Mouse (Mus musculus) T-helper 1 cell (primary cell): ENCODE data around the gene 6030408B16Rik.

Experiments used
- in situ Hi-C: fragments of 300-600 bp; cut with MboI, MseI; formaldehyde crosslinking; loops from one replicate; pipeline ENCODE4 v1.15.1; 2025; ENCODE audit warnings: high pct_unique_total_duplicates

Gene 6030408B16Rik

DNA sequence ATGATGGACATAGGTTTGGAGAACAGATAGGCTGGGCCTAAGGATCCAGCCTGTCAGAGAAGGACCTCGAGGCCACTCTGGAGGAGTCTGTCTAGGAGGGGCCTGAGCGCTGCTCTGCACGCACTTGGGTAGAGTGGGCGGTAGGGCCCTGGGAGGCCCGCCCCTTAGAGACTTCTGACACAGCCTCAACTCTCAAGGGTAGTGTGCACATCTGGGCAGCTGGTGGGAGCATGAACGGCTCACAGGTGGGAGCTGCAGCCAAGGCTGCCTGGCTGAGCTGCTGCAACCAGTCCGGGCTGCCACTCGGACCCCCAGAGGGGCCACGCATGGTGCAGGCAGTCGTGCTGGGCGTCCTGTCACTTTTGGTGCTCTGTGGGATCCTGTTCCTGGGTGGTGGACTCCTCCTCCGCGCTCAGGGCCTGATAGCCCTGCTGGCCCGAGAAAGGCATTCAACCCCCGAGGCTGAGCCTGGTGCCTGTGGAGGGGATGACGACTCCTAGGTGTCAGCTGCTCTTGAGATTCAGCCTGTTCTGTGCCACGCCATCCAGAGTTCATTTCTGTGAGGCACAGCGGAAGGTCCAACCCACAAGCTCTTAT, at the start of gene 6030408B16Rik:
Gene 6030408B16Rik, plus strand, starts transcription at position 188 of the 597 bp plus-strand sequence.
- in situ Hi-C loops, result no loop called here

DNA sequence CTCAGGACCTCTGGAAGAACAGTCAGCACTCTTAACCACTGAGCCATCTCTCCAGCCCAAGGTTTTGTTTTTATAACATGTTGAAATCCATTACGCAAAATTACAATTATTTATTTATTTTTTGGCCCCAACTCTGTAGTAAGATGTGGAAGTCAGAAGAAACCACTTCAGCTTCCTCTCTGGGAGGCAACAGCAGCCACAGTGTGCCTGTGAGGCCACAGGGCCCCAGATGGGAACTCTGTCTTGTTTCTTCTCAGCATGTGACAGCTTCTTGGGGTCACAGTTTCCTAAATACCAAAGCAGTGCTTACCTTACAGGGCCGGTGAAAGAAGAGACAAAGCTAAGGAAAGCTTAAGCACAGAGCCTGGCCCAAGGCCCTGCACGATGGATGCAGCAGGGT, 49.0 kb upstream of the 6030408B16Rik start:
- in situ Hi-C loops, result loop anchor here (5.0 kb wide), 3 partner anchors 33 to 828 kb away; partner anchors contain the start of gene Eif4b

GRCm38 (mm10) chr15:101246231-101247154, 46.5 kb upstream of the 6030408B16Rik start:
- in situ Hi-C loops, result no loop called here

GRCm38 (mm10) chr15:101247155-101247498, 45.9 kb upstream of the 6030408B16Rik start:
- in situ Hi-C loops, result no loop called here

GRCm38 (mm10) chr15:101248029-101248710, 44.8 kb upstream of the 6030408B16Rik start:
- in situ Hi-C loops, result no loop called here

- in situ Hi-C loops, result loop anchor here (10.0 to 25.0 kb wide), 3 partner anchors 526 to 1094 kb away; partner anchors contain the start of genes Galnt6 and Itgb7
These were observed 42.7 kb upstream of the 6030408B16Rik start for GRCm38 (mm10) chr15:101250220-101250800.

DNA sequence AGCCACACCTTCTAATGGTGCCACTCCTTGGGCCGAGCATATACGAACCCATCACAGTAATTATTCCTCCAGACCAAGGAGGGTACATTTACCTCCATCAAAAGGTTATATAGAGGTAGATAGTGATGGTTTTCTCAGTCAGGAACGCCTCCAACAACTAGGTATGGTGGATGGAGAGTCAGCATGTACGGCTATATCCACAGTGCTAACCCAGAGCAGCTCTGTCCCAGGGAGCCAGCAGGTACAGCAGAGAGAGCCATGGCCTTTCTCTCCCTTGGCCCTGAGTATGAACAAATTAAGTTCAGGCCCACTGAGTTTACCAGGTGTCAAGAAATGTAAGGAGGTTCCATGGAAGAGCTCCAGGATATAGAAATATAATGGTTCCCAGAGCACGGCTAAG, 41.1 kb upstream of the 6030408B16Rik start:
- in situ Hi-C loops, result loop anchor here (10.0 to 25.0 kb wide), 3 partner anchors 527 to 1093 kb away; partner anchors contain the start of genes Galnt6 and Itgb7

DNA sequence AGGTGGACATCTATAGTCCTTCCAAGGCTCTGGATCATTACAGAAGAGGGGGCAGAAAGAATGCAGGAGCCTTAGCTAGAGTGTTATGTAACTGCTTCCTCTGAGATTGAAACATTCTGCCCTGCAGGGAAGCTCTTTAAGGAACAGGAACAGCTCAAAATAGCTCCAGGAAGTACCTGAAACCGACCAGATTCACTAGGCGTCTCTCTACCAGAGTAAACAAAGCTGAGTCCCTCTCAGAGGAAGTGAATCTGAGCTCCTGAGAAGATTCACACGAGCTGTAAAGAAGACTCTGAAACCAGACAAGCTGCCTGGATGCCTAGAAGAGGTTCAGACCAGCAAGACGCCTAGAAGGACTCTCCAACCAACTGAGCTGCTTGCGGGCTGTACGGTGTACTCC, 40.4 kb upstream of the 6030408B16Rik start:
- in situ Hi-C loops, result loop anchor here (10.0 to 25.0 kb wide), 3 partner anchors 528 to 1092 kb away; partner anchors contain the start of genes Galnt6 and Itgb7

DNA sequence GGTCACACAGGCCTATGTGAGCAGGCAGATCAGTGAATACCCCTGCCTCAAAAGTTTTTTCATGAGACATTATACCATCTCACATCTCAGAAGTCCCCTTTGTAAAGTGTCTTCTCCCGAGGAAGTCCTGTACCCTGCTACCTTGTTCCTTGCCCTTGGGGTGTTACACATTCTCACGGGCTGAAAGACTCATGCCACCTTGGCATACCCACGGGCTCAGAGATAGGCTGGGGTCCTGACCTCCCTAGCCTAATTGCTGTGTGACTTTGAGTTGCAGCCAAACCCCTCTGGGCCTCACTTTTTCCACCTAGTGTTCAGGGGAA, 39.5 kb upstream of the 6030408B16Rik start:
- in situ Hi-C loops, result loop anchor here (10.0 to 25.0 kb wide), 3 partner anchors 529 to 1091 kb away; partner anchors contain the start of genes Galnt6 and Itgb7

- in situ Hi-C loops, result loop anchor here (10.0 to 25.0 kb wide), 3 partner anchors 529 to 1091 kb away; partner anchors contain the start of genes Galnt6 and Itgb7
These were observed 38.9 kb upstream of the 6030408B16Rik start, which contains the start of gene Nr4a1 for GRCm38 (mm10) chr15:101253886-101254795. TSS of gene Nr4a1 (plus strand) at chr15:101254269.

DNA sequence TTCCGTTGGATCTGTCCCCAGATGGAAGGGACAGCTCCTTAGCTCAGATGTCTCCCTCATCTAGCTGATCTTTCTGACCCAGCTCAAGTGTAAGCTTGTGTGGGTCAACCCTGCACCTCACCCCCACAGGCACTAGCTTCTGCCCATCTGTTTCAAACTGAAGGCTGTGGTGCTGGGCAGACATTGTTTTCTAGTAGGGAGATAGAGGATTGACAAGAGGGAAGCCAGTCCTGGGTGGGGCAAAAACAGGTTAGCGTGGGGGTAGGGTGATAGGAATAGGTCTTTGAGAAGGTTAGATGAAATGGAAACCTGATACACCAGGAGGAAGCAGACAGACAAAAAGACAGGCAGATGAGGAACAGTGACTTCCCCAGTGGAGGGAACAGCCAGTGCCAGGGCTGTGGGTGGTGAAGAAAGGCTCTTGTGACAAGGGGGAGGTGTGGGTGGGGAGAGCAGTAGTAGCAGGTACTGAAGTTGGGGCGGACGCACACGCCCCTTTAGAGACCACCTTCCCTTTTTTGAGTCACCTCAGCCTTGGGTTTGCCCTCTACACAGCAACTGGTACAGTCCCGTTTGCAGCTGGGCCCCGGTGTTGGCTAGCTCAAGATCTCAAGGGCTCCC, 37.1 kb upstream of the 6030408B16Rik start:
- in situ Hi-C loops, result loop anchor here (10.0 to 25.0 kb wide), 3 partner anchors 531 to 1089 kb away; partner anchors contain the start of genes Galnt6 and Itgb7

DNA sequence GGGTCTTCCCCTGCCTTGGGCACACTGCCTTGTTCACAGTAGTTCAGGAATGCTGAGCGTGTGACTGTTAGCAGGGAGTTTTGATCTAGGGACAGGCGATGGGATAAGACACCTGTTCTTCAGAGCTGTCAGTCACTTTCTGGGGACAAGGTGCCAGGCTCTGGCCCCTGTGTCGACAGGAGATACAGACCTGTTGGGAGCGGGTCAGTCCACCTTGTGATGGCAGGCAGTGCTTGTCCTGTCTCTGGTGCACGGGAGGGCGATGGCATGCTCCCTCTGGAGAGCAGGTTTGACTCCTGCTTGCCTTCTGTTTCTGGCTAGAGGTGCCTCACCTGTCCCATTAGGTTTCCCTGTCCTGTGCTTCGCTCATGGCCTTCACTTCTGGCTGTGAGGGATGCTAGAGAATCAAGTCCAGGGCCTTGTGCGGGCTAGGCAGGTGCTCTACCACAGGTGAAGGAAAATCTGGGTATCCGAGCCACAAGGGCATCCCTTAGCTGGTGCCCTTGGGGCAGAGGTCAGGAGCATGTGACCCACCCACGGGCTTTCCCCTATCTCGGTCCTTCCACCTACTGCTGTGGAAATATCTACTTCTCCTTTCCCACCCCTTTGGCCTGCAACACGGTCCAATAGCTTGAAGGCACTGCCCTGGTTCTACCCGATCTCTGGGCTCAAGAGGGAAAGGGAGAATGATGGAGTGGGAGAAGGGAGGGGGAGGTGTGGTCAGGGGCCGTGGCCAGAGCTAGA, 36.4 kb upstream of the 6030408B16Rik start:
- in situ Hi-C loops, result loop anchor here (10.0 to 25.0 kb wide), 3 partner anchors 532 to 1088 kb away; partner anchors contain the start of genes Galnt6 and Itgb7

DNA sequence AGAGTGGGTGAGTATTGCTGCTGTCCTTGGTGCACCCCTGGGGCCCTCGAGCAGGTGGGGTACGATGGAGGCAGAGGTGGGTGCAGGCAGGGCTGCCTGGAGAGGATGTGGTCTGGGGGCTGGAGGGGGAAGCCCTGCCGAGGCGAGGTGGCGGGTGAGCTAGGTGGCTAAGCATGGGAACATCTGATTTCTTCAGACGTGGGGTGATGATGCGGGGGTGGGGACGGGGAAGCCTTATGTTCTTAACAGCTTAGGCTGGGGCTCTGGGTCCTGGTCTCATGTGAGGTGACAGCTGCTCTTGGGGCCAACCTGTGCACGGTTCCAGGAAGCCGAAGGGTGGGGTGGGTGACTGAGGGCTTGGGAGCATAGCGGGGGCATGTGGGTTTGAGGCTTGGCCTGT, 34.6 kb upstream of the 6030408B16Rik start:
- in situ Hi-C loops, result loop anchor here (10.0 to 25.0 kb wide), 3 partner anchors 534 to 1086 kb away; partner anchors contain the start of genes Galnt6 and Itgb7

DNA sequence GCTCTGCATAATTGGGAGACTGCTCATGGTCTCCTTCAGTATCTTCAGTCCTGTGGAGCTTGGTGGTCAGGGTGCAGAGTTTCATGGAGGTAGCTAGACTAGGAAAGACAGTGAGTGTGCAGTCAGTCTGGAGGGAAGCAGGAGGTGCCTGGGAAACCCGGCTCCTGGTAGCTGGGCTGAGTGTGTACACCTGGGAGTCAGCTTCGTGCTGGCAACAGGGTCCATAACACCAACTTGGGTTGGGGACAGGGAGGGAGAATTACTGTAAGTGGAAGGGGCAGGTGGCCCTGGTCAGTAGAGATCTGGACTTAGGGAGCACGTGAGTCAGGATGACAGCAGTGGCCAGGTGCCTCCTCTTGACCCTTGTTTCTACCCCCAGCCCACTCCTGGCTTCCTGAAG, 33.1 kb upstream of the 6030408B16Rik start:
- in situ Hi-C loops, result loop anchor here (10.0 to 25.0 kb wide), 3 partner anchors 535 to 1085 kb away; partner anchors contain the start of genes Galnt6 and Itgb7

DNA sequence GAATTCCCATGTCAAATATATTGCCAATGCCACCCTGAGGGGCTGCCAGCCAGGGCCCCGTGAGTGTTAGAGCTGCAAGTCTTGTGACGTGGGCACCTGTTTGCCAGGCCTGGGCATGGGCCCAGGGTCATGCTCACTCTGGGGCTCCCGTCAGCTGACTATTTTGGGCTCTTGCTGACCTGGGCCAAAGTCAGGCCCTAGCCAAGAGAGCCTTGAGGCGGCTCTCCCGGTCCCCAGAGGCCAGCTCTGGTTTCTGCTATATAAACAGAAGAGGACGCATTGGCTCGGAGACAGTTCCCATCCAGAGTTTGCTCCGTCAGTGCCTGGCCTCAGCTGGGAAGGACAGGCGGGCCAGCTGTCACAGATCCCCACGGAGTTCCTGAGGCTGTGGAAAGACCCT, 32.6 kb upstream of the 6030408B16Rik start:
- in situ Hi-C loops, result loop anchor here (25.0 kb wide), 1 partner anchor 977 kb away; the partner anchor contains the start of gene Itgb7

DNA sequence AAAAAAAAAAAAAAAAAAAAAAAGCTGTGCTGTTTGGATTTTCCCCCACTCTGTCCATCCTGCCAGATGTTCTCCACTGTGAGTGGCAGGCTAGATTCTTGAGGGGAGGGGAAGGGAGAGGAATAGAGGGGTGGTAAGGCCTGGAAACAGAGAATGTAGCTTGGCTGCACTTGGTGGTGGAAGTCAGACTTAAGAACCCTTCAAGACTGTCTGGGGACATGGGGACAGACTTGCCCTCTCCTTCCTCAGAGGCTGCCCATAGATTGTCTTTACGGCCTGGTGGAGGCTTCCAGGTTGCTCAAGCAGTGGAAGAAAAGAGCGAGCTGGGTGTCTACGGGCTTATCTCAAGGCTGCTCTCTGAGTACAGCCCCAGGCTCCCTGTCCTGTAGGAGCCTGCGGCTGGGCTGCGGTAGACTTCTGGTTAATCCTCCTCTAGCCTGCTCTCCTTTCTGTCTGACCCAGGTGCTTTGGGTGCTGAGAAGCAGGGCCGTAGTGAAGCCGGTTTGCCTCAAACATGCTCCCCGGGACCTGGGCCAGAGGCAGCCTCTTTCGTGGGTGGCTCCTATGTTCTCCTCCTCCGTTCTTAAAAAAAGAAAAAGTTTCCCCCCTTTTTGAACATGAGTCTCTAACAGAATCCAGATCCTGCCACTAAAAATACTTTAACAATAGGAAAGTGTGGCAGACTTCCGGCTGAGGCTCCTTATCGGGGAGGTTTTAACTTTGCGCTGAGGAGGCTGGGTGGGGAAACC, 32.0 kb upstream of the 6030408B16Rik start:
- in situ Hi-C loops, result loop anchor here (25.0 kb wide), 1 partner anchor 976 kb away; the partner anchor contains the start of gene Itgb7

GRCm38 (mm10) chr15:101262502-101262901, 30.5 kb upstream of the 6030408B16Rik start:
- in situ Hi-C loops, result loop anchor here (25.0 kb wide), 1 partner anchor 975 kb away; the partner anchor contains the start of gene Itgb7
